Mouse (Mus musculus): ENCODE data around the gene Olfr486. TPM values are rescaled to one million over a fixed set of nuclear protein-coding genes. Genes with fewer than 3 reads are reported as not detected.

Olfr486 gene
- polyA plus RNA-seq, 1 experiment from 2014 or later = not detected

Other genes starting within 250 kb of the Olfr486 start
- not detected in 2 replicates for gene Olfr473, start 242.3 kb downstream of the Olfr486 start, polyA plus RNA-seq (2015; fragmentation: Nextera tagmentation; extraction: Ambion mirVana)
- gene Olfr474, start 218.1 kb downstream of the Olfr486 start, polyA plus RNA-seq (2015; fragmentation: Nextera tagmentation; extraction: Ambion mirVana) = not detected in 2 replicates
- not detected in 2 replicates for gene Olfr476, start 207.9 kb downstream of the Olfr486 start, polyA plus RNA-seq (2015; fragmentation: Nextera tagmentation; extraction: Ambion mirVana)
- not detected in 2 replicates for gene Olfr477, start 186.0 kb downstream of the Olfr486 start, polyA plus RNA-seq (2015; fragmentation: Nextera tagmentation; extraction: Ambion mirVana)
- not detected in 2 replicates for gene Olfr478, start 138.8 kb downstream of the Olfr486 start, polyA plus RNA-seq (2015; fragmentation: Nextera tagmentation; extraction: Ambion mirVana)
- not detected in 2 replicates for gene Olfr479, start 122.0 kb downstream of the Olfr486 start, polyA plus RNA-seq (2015; fragmentation: Nextera tagmentation; extraction: Ambion mirVana)
- not detected in 2 replicates for gene Olfr480, start 105.4 kb downstream of the Olfr486 start, polyA plus RNA-seq (2015; fragmentation: Nextera tagmentation; extraction: Ambion mirVana)
- gene Olfr481, start 92.9 kb downstream of the Olfr486 start, polyA plus RNA-seq (2015; fragmentation: Nextera tagmentation; extraction: Ambion mirVana) = not detected in 2 replicates
- 0.06 TPM in 1 of 2 replicates, not detected in the other for gene Olfr482, start 75.2 kb downstream of the Olfr486 start, polyA plus RNA-seq (2015; fragmentation: Nextera tagmentation; extraction: Ambion mirVana)
- not detected in 2 replicates for gene Olfr483, start 71.9 kb downstream of the Olfr486 start, polyA plus RNA-seq (2015; fragmentation: Nextera tagmentation; extraction: Ambion mirVana)
- not detected in 2 replicates for gene Olfr484, start 45.3 kb downstream of the Olfr486 start, polyA plus RNA-seq (2015; fragmentation: Nextera tagmentation; extraction: Ambion mirVana)
- not detected in 2 replicates for gene Olfr485, start 12.9 kb downstream of the Olfr486 start, polyA plus RNA-seq (2015; fragmentation: Nextera tagmentation; extraction: Ambion mirVana)
- not detected in 2 replicates for gene Olfr487, start 41.9 kb upstream of the Olfr486 start, polyA plus RNA-seq (2015; fragmentation: Nextera tagmentation; extraction: Ambion mirVana)
- not detected in 2 replicates for gene Olfr488, start 85.6 kb upstream of the Olfr486 start, polyA plus RNA-seq (2015; fragmentation: Nextera tagmentation; extraction: Ambion mirVana)
- not detected in 2 replicates for gene Olfr490, start 116.2 kb upstream of the Olfr486 start, polyA plus RNA-seq (2015; fragmentation: Nextera tagmentation; extraction: Ambion mirVana)
- not detected in 2 replicates for gene Olfr491, start 140.7 kb upstream of the Olfr486 start, polyA plus RNA-seq (2015; fragmentation: Nextera tagmentation; extraction: Ambion mirVana)
- gene Olfr492, start 150.9 kb upstream of the Olfr486 start, polyA plus RNA-seq (2015; fragmentation: Nextera tagmentation; extraction: Ambion mirVana) = not detected in 2 replicates
- not detected in 2 replicates for gene Olfr493, start 174.2 kb upstream of the Olfr486 start, polyA plus RNA-seq (2015; fragmentation: Nextera tagmentation; extraction: Ambion mirVana)
- gene Olfr494, start 192.6 kb upstream of the Olfr486 start, polyA plus RNA-seq (2015; fragmentation: Nextera tagmentation; extraction: Ambion mirVana) = not detected in 2 replicates
- not detected in 2 replicates for gene Olfr495, start 220.4 kb upstream of the Olfr486 start, polyA plus RNA-seq (2015; fragmentation: Nextera tagmentation; extraction: Ambion mirVana)
- not detected in 2 replicates for gene Olfr497, start 247.7 kb upstream of the Olfr486 start, polyA plus RNA-seq (2015; fragmentation: Nextera tagmentation; extraction: Ambion mirVana)